Mouse (Mus musculus) embryo, embryonic 11 days (tissue): ENCODE data around the gene Tigit.

ENCODE experiments used
- DNase-seq: peaks from one replicate; pipeline ENCODE4 v3.0.0-alpha.2; 2015

The Tigit gene

DNA sequence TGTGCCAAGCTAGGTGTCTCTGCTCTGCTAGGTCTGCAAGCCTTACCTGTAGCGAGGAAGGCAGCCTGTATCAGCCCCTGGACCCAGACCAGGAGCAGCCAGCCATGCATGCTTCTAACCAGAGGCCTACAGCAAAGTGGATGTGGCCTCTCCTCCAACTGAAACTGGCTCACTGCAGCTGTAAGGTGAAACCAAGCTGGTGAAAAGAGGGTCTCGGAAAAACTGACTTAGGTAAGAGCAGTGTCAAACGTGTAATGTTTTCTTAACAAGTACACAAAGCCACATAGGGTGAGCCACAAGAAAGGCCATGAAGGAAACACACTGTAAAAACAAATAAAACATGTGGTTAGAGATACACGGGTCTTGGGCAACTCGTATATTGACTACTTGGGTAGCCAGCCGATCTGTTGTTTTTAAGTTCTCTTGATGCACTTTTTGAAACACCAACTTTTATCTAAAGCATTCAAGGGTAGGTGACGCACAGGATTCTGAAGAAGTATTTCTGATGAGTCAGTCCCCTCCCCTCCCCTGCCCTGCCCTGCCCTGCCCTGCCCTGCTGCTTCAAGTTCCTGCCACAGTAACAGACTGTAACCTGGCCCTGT, at the start of gene Tigit:
Gene Tigit, minus strand, starts transcription at position 169 of the 602 bp plus-strand sequence.
- DNase-seq, result no peak

DNA sequence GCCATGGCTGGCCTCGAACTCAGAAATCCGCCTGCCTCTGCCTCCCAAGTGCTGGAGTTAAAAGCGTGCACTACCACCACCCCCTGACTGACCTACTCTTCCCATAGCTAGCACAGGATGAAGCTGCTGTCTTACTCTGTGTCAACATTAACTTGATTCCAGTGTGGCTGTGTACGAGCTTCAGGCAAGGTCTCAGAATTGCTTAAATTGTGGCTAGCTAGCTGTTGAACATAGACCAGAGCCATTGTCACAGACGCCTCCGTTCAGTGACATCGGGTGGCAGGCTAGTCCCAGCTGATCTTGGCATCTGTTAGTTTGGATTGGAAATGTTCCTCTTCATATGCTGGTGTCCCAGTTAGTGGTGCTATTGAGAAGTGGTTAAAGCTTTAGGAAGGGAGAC, 47.4 kb upstream of the Tigit start:
- no peak for DNase-seq

DNA sequence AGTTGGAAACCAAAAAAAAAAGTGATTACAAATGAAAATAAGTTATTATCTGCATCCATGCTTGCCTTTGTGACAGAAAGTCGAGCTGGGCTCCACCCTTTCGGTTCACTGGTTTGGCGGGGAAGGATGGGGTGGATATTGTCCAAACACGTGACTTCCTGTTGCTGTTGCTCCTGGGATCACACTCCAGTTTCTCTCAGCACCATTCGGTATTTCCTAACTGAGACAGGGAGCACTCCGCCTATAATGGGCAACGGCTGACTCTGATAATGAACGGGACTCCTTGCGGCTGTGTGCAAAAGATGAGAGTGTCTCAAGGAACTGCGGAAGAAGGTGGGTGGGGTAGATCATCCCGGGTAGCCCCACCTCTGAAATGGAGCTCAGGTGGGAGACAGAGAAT, 46.7 kb upstream of the Tigit start:
- no peak for DNase-seq

DNA sequence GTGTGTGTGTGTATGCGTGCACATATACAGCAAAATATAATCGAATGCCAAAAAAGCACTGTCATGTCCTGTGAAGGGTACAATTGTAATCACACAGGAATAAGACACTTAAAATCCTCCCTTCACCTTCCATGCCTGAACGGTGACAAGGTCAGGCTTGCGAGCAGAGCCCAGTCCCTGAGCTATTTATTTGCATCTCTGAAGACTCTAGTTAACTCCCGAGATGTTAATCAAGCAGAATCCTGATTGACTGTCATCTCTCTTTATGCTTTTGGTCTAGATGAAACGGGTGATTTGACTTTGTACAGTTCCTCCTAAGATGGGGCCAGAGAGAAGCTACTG, 46.2 kb upstream of the Tigit start:
- no peak for DNase-seq

DNA sequence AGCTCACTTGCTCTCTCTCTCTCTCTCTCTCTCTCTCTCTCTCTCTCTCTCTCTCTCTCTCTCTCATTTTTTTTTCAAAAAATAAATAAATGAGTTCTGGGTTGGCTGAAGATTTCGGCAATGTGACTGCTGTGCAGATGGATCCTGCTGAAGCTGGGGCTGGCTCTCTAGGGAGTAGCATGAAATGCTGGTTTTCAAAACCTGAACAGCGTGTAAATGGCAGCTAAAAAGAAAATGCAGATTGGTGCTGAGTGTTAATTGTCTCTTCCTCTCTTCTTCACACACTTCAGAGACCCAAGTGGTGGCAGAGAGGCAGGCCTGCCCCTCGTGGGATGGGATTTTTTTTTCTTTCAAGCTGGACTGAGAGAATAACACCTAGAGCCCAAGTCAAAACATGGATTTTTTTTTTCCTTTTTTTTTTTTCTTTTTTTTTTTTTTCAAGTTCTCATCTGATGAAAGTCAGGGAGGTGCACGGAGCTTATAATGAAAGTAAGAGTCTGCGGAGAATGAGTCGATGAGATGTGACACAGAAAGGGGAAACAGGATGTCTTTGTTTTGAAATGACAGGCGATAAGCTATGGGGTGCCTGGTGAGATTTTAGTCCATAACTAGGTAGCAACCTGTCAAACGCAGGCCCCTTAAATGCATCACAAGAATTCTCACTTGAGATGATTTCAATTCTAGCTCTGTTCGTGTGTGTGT, 45.6 kb upstream of the Tigit start:
- DNase-seq, result no peak

DNA sequence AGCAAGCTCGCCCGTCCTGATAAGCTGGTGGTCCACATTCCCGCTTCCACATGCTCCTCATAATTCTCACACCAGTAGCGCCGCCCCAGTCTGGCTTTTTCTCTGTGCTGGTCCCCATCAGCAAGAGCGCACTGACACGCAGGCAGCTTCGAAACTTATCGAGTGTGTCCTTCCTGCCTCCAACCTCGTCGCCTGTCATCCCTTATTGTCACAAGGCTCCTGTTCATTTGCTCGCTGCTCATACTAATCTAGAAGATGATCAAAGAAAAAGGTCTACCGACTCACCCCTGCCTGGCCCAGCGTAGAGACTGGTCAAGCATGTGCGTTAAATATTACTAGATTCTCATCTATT, 45.1 kb upstream of the Tigit start:
- DNase-seq, result peak; percentile 20

DNA sequence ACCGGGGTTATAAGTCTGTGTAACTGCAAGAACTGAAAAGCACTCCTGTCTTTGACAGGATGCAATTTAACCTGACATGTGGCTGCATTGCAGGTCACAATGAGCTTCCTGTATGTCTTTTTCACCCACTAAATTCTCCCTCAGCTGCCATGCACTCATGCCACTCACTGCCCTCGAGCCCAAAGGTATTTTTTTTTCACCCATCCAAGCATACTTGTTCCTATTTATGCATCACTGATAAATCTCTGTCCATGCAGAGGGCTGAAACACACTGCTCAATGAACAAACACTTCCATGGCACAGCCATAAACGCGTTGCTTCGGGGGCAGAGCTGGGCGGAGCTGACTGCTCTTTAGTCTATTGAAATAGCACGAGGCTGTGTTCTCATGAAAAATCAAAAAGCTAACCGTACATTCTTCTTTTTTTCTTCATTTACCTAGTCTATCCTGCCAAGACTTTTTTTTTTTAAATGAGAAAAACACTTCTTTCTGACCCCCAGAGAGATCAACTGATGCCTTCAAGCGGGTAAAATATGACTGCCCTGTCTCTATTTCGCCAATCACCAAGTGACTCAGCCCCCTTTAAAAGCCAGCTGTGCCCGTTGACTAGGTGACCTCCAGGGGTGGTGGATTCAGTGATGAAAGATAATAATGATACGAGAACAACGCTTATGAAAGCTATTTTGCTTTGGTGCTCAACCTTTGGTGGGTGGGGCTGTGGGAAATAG, 44.6 kb upstream of the Tigit start:
- no peak for DNase-seq

DNA sequence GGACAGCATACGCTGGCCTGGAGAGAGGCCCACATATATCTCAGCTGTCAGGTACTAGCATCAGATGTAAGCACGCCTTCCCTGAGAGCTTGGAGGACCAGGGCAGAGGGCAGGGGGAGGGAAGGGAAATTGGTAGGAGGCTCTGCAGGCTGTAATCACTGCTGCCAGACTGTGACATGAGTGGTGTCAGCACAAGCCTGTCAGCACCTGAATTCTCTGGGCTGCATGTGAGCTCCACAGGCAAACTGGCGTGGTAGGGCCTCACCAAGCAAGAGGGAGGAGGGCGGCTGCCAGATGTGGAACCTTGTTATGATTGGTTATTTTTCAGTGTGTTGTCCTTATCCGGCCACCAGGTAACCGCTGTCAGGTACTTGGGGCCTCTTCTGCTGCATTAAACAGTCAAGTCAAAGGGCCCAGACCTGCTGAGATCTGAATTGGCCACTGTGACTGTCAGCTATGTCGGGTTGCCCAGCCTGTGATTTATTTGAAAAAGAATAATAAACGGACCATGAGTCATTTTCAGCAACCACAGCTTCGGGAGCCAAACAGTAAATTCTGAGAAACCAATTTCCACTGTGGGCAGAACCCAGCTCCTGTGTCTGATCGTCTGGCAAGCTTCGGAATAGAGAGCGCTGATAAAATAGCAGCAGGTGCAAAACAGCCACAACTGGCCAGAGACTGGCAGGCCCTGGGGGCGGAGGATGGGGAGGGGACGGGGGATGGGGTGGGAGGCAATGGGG, 38.0 kb upstream of the Tigit start:
- DNase-seq, result peak; percentile 34

DNA sequence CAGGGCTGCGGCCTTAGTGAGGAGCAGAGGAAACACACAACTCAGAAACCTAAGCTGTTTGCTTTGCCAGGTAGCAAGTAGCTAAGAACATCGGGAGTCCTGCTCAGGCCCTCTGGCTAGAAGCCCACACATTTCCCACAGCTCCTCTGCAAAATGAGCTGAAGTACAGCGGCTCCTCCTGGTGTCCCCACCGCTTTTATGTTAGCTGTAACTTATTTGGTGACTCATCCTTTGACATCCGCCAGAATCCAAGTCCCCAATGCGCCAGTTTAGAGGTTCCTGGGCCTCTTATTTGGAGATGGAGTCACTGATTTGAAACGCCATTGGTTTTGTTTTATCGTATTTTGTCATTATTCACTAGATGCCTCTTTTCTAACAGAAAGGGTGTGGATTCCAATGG, 36.6 kb upstream of the Tigit start:
- DNase-seq, result no peak

DNA sequence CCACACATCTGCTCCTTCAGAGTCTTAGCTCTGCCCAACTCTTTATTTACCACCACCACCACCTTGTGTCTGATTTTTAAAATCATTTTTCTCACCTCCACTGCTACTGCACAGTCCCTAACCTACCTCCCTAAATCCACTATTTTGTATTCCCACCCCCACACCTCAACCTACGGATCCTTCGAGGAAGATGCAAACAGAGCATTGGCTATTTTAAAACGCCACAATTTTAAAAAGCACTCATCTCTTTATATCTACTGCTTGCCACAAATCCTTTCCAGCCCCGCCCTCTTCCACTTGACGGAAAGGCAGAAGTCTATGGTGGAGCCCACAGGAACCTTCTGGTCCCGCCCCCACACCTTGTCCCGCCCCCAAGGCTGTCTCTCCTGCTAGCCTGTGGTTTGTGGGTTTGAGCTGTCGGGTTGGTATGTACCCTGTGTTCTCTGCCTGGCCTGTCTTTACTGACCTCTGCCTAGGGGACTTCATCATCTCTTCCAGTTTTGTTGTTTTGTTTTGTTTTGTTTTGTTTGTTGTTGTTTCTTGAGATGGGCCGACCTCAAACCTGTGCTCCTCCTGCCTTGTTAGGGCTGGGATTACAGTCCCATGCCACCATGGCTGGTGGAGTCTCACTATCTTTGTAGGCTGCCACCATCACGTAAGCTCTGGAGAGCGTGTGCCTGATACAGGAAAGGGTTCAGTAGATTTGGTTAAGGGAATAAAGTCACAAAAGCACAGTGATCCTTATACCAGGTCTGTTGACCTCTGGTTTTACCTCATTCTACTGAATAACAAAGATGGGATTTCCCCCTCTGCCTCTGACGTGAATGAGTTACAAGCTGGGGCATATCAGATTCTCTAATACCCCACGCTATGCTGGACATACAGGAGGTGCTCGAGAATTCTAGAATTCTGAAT, 35.0 kb upstream of the Tigit start:
- DNase-seq, result no peak

DNA sequence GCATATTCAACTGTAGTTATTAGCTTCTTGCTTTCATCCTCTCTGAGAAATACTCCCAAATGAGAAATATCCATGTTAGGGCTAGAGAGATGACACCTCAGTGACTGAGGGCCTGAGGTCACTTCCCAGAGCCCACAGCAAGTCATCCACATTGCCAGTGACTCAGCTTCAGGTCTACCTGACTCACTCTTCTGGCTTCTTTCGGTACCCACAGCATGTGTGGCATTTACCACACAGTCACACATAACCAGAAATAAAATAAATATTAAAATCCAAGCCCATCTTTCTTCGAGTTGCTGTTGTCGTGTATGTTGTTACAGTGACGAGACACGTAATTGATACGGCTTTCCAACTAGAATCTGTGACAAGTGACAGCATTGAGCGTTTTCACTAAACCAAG, 33.8 kb upstream of the Tigit start:
- DNase-seq, result no peak

DNA sequence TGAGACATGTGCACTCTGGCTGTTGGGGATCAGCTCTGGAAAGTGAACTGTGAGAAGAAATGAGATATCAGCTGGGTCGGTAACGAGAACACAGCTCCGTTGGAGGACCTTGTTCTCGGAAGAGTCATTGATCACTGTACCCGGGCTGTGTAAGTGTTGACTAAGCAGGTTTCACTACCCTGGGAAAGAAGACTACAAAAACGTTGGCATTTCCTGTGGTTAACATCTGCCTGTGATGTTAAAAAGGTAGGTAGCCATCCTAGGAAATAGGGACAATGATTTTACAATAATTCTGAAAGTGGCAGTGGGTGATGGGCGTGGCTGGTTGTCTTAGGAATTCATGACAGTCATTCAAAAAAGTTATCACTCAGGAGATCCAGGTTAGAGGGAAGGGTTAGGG, 31.9 kb upstream of the Tigit start:
- DNase-seq, result no peak

DNA sequence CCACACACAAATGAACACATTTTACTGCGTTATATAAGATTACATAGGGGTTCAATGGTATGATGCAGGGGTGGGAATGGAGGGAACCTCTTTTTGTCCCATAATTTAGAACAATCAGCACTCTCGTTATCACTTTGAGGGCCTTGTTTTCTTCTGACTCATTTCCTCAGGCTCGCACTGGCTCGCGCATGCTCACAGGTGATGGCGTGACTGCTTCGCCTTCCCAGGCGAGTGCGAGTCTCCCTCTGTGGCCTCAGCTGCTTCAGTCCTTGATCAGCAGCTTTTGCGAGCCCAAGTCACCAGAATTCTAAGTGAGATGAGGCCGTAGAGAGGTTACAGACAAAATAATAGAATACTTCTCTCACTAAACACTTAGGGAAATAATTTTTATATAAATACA, 30.2 kb upstream of the Tigit start:
- no peak for DNase-seq

DNA sequence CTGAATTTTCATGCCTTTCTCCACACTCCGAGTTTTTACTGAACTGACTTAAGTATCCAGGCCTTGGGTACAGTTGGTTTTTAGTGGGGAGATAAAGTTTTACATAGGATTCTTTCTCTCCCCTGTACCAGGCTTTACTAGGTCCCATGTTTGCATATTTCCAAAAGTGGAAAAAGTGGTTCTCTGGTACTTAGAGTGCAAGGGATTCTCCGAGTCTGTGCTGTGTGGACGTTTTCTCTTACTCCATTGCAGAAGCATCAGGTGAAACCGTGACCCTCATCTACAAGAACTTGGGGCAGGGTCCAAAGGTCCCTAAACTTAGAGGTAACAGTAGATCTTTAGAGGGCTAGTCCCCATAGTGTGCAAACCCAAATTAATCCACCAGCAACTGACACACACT, 28.7 kb upstream of the Tigit start:
- DNase-seq, result no peak

DNA sequence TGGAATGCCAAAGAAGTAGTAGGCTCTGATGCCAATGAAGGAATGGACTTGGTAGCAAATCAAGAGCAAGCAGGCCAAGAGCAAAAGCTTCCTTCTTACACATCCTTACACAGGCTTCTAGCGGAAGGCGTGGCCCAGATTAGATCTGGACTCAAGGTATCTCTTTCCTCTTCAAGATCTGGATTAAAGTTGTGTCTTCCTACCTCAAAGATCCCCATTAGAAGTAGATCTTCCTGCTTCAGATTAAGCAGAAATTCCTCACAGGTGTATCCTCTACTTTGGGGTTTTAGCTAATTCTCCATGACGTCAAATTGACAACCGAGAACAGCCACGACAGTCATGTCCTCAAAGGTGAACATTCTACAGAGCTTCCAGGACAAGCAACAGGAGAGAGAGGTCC, 27.8 kb upstream of the Tigit start:
- DNase-seq, result no peak

DNA sequence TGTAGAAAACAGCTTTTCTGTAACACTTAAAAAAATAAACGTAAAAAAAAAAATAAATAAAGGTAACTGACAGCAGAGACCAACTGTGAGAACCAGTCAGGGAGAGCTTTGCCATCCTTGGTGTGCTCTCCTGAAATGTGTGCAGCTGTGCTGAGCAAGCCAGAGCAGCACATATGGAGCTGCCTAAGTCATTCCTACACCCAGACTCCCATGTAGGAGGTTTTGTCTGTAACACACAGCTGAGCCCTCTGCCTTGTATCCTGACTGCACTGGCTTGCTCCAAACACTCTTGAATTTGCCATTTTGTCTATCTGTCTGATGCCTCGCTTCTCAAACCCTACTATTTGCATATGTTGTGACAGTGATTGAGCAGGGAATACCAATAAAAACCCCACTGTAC, 27.0 kb upstream of the Tigit start:
- DNase-seq, result no peak

DNA sequence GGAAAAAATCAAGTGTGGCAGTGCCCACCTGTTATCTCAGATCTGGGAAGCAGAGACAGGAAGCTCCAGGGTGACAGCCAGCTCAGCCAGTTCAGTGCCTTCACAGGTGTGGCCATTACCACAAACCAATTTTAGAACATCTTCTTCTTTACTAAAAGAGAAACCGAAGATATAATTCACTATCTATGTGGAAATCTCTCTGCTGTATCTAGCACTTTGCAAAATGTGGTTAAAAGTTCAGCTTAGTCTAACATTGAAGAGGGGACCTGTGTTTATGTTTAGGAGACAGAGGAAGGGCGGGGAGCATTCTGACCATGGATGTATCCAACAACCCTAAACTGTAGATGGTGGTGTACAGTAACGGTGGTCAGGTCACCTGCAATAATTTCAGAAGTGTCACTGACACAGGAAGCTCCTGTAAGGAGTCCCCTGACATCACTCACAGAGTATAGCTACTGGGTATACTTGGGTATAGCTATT, 26.3 kb upstream of the Tigit start:
- DNase-seq, result no peak

DNA sequence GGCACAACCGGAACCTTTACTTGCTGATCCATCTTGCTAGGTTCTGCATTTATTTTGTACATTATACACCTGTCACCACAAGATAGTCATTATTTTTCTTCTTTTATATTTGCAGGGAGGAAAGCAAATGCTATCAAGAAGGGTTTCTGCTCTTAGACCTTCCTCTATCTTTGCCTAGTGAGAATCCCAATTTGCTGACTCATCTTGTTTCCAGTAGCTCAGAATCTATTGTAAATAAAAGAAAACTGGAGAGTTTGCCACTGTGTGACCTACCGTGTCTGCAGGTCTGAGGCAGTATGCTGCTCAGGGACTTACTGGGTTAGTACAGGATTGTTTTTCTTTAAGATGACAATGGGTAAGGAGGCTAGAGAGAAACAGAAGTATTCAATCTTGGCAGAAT, 24.0 kb upstream of the Tigit start:
- DNase-seq, result no peak

DNA sequence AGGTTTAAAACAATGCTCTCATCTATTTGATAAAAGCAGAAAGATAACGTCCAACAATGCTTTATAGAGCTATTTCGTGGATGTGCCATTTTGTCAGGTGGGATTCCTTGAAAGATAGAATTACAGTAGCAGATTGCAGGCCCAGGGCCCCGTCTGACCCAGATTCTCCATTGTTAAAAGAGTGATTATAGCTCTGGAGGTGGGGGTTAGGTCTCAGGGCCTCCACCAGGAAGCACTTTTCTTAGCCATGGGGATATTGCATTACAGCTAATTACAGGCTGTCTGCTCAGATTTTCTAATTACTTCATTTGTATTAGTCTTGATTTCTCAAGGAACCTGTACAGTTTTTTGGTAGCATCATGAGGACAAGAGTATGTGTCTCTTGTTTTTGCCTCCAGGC, 10.5 kb upstream of the Tigit start:
- no peak for DNase-seq

DNA sequence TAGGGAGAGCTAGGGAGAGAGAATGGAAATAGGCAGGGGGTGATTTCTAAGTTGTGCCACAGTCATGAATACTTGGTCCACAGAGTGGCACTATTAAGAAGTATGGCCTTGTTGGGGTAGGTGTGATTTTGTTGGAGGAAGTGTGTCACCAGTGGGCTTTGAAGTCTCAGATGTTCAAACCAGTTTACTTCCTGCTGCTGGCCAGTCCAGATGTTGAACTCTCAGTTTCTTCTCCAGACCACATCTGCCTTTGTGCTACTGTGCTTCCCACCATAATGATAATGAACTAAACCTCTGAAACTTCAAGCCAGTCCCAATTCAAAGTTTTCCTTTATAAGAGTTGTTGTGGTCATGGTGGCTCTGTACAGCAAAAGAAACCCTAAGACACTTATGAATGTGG, 8.8 kb upstream of the Tigit start:
- no peak for DNase-seq

DNA sequence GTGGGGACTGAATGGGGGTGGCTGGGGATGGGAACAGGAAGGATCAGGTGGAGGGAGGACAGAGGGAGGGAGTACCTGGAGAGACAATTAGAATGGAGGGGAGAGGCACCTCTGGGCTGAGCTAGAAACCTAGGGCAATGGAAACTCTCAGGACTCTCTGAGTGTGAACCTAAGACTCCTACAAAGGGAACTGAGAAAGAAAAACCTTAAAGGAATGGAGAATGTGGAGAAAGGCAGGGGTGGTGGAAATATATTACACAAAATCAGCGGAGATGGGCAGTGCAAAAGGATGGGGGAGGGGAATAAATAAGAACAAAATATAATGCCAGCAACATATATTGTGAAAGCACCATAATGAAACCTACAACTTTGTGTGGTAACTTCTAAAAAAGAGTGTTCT, 8.0 kb upstream of the Tigit start:
- no peak for DNase-seq

DNA sequence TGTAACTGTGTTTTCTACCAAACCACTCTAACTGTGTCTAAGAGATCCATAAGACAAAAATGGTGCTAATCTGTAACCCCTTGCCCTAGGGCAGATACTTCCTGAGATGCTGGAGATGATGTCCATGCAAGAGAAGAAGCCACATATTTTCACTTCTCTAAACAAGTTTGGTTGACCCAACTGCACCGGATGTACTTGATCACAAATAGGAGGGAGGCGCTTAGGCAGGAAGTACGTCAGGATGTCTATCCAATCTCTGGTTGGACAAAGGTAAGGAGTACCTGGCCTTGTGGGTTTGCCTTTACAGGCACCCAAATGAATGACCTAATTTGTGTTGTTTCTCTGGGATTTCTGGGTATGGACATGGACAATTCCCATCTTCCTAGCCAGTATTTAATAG, 4.3 kb upstream of the Tigit start:
- DNase-seq, result no peak

DNA sequence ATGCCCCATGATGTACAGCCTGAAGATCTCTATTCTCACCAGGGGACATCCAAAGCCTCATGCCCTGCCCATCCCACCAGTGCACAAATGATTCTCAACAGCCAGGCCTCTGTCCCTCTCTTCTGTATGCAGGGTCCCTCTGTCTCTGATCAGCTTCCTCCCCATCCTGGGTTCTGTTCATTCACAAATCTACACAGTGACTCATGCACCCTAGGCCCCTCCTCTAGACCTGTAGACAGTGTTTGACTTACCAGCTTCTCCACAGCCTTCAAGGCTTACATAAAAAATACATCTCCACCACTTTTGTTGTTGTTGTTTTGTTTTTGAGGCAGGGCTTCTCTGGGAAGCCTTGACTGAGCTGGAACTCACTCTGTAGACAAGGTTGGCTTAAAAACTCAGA, 915 bp upstream of the Tigit start:
- DNase-seq, result no peak
